ENCODE assay signal across 28 mouse cellular contexts in genomic region chr12:98619496-98619895, GRCm38 (mm10). TPM values are rescaled to one million over a fixed set of nuclear protein-coding genes. Genes with fewer than 3 reads are reported as not detected.
A peak's percentile ranks its signal among the peaks of the same experiment; 100 is the strongest.
DNase-seq lines count a peak whose midpoint lies in the region; ATAC-seq lines count a peak whose summit lies in the region.
"Had no signal": no experiment of that assay in that cellular context is flagged by ENCODE, and none has a peak within 500 bp of the region (broad histone marks: within the 10 kb centered on the region; RNA-seq: fewer than 3 reads in every experiment).

No protein-coding gene starts in this region.

- H3K4me3 ChIP-seq in heart, embryonic 12.5 days: no peak overlapping the region
- H3K4me3 ChIP-seq in midbrain, embryonic 11.5 days (ENCODE audit: low read depth, low read length): no peak overlapping the region
- H3K4me3 ChIP-seq: embryonic facial prominence, embryonic 13.5 days; erythroblast, embryonic 14.5 days; forebrain, embryonic 15.5 days; heart, embryonic 10.5 days; hindbrain, embryonic 10.5 days; intestine, embryonic 15.5 days; limb, embryonic 10.5 days; midbrain, embryonic 12.5 days; neural tube, embryonic 15.5 days had no signal

- DNase-seq in heart, adult 11 months: peak; percentile 74
- DNase-seq in 3T3-L1 (ENCODE audit: low read depth, low spot score) (peak; percentile 37), MN1 (ENCODE audit: low spot score) (peak; percentile 7)
- DNase-seq in lung, postnatal 10 days: peak; percentile 42
- DNase-seq in midbrain, embryonic 11.5 days (ENCODE audit: low spot score, missing footprints): no peak
- no peak for DNase-seq in embryo, embryonic 11 days
- DNase-seq: cerebellum, adult 2 months; cerebellum, postnatal 25 days; heart, postnatal 10 days; kidney, adult 9 months; kidney, postnatal 4 days; liver; liver, postnatal 0 days; right cerebral cortex, adult 18-20 months; right cerebral cortex, postnatal 4 days; thymus, postnatal 4 days had no signal

- 75% methylated on average over 2 of the region's 2 CpGs for WGBS in heart, embryonic 12.5 days
- 76% methylated on average over 2 of the region's 2 CpGs for WGBS in midbrain, embryonic 11.5 days

- H3K36me3 ChIP-seq in heart, embryonic 12.5 days: no peaks in the 10 kb centered on the region
- H3K36me3 ChIP-seq in midbrain, embryonic 11.5 days (ENCODE audit: control insufficient read depth, insufficient read depth, low read length): no peaks in the 10 kb centered on the region
- H3K36me3 ChIP-seq: embryonic facial prominence, embryonic 13.5 days; forebrain, embryonic 15.5 days; heart, embryonic 10.5 days; hindbrain, embryonic 10.5 days; intestine, embryonic 15.5 days; limb, embryonic 10.5 days; midbrain, embryonic 12.5 days; neural tube, embryonic 15.5 days had no signal

- H3K4me1 ChIP-seq in heart, embryonic 12.5 days (replicated peaks): no peaks in the 10 kb centered on the region
- H3K4me1 ChIP-seq in midbrain, embryonic 11.5 days (ENCODE audit: control insufficient read depth, insufficient read depth, low read length): no peaks in the 10 kb centered on the region; the same call in 1 of the 2 replicates
- H3K4me1 ChIP-seq: embryonic facial prominence, embryonic 13.5 days; heart, embryonic 10.5 days; hindbrain, embryonic 10.5 days; intestine, embryonic 15.5 days; limb, embryonic 10.5 days; midbrain, embryonic 12.5 days had no signal

- H3K9ac ChIP-seq in heart, embryonic 12.5 days: no peak overlapping the region
- no peak overlapping the region for H3K9ac ChIP-seq in midbrain, embryonic 11.5 days (ENCODE audit: low read length)
- H3K9ac ChIP-seq: embryonic facial prominence, embryonic 13.5 days; forebrain, embryonic 15.5 days; intestine, embryonic 15.5 days; liver, postnatal 0 days; midbrain, embryonic 12.5 days; neural tube, embryonic 15.5 days had no signal

- no peak overlapping the region for H3K27ac ChIP-seq in heart, embryonic 12.5 days (ENCODE audit: poor library complexity, severe bottlenecking)
- H3K27ac ChIP-seq in midbrain, embryonic 11.5 days (ENCODE audit: low read depth, low read length): no peak overlapping the region
- H3K27ac ChIP-seq: embryonic facial prominence, embryonic 13.5 days; forebrain, embryonic 15.5 days; heart, embryonic 10.5 days; hindbrain, embryonic 10.5 days; intestine, embryonic 15.5 days; limb, embryonic 10.5 days; midbrain, embryonic 12.5 days; neural tube, embryonic 15.5 days had no signal

- no peak overlapping the region for H3K4me2 ChIP-seq in heart, embryonic 12.5 days
- H3K4me2 ChIP-seq in midbrain, embryonic 11.5 days: no peak overlapping the region
- H3K4me2 ChIP-seq: embryonic facial prominence, embryonic 13.5 days; forebrain, embryonic 15.5 days; intestine, embryonic 15.5 days; midbrain, embryonic 12.5 days; neural tube, embryonic 15.5 days had no signal

- no peaks in the 10 kb centered on the region for H3K27me3 ChIP-seq in heart, embryonic 12.5 days (replicated peaks)
- H3K27me3 ChIP-seq in midbrain, embryonic 11.5 days (ENCODE audit: control insufficient read depth, insufficient read depth, low read length): no peaks in the 10 kb centered on the region
- H3K27me3 ChIP-seq: embryonic facial prominence, embryonic 13.5 days; forebrain, embryonic 15.5 days; intestine, embryonic 15.5 days; midbrain, embryonic 12.5 days; neural tube, embryonic 15.5 days had no signal

- H3K9me3 ChIP-seq in heart, embryonic 12.5 days (replicated peaks): no peaks in the 10 kb centered on the region
- H3K9me3 ChIP-seq in midbrain, embryonic 11.5 days (ENCODE audit: control insufficient read depth, low read length): no peaks in the 10 kb centered on the region
- H3K9me3 ChIP-seq: embryonic facial prominence, embryonic 13.5 days; forebrain, embryonic 15.5 days; heart, embryonic 10.5 days; hindbrain, embryonic 10.5 days; intestine, embryonic 15.5 days; limb, embryonic 10.5 days; midbrain, embryonic 12.5 days; neural tube, embryonic 15.5 days had no signal

- ATAC-seq in heart, embryonic 12.5 days (ENCODE audit: insufficient number of reproducible peaks, low FRiP score): no peak
- ATAC-seq in midbrain, embryonic 11.5 days (ENCODE audit: low FRiP score): no peak
- ATAC-seq: forebrain, embryonic 15.5 days; hindbrain, embryonic 16.5 days; intestine, embryonic 15.5 days; liver, postnatal 0 days had no signal

RNA-seq across cellular contexts. Expression of gene Spata7, which starts 8.5 kb away (rescaled TPM):
- 10.9 and 11.2 TPM in 2 replicates for polyA plus RNA-seq in heart, embryonic 12.5 days (2016; fragmentation: Nextera tagmentation; extraction: Ambion mirVana)
- polyA plus RNA-seq in midbrain, embryonic 11.5 days (2014; fragmentation: Nextera tagmentation; extraction: Ambion mirVana): 21.8 and 22.7 TPM in 2 replicates

RNA-seq across cellular contexts. Expression of gene Kcnk10, which starts 41.4 kb away (rescaled TPM):
- polyA plus RNA-seq in heart, embryonic 12.5 days (2016; fragmentation: Nextera tagmentation; extraction: Ambion mirVana): 0.37 and 0.46 TPM in 2 replicates
- polyA plus RNA-seq in midbrain, embryonic 11.5 days (2014; fragmentation: Nextera tagmentation; extraction: Ambion mirVana): 40.9 and 45.2 TPM in 2 replicates
- polyA plus RNA-seq: erythroblast, embryonic 14.5 days; gonadal fat pad, adult 2 months had no signal

Comparison
In these comparisons a context has a peak if more than half of its experiments do, and no peak if none do; other contexts are left out.
1. DNase-seq: peak in heart, adult 11 months (single experiment), 3T3-L1 (single experiment), MN1 (single experiment) and lung, postnatal 10 days (single experiment); none in midbrain, embryonic 11.5 days (single experiment) and embryo, embryonic 11 days (single experiment).
2. RNA of gene Kcnk10, which starts 41.4 kb away (polyA plus RNA-seq): 40.9 to 45.2 TPM in midbrain, embryonic 11.5 days; 0.37 to 0.46 TPM in heart, embryonic 12.5 days; every median in the first group is over 10 times any median in the second.